Mouse (Mus musculus) heart, postnatal 0 days (tissue): Measurements from ENCODE around the gene Taf5l.

ENCODE experiments used
- CTCF ChIP-seq: IDR thresholded peaks from 2 replicates; pipeline ENCODE4 v1.5.1; 2016; ENCODE audit warnings: antibody characterized with exemption, control low read depth, low read depth
- EP300 ChIP-seq: IDR thresholded peaks from 2 replicates; pipeline ENCODE4 v1.6.1; 2016; ENCODE audit warnings: antibody characterized with exemption, low read depth

DNA sequence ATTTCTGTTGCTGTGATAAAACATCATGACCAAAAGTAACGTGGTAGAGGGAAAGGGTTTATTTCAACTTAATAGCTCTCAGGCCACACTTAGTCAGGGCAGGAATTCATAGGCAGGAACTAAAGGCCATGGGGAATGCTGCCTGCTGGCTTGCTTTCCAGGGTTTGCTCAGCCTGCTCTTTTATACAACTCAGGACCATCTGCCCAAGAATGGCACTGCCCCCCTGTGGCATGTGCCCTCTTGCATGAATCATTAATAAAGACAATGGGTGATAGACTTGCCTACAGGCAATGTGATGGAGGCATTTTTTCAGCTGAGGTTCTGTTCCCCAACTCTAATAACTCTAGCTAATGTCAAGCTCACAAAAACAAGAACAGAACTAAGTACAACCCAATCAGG is 21.0 kb upstream of the Taf5l start:
- no peak for TF ChIP-seq CTCF
- TF ChIP-seq EP300: no peak
